Mouse (Mus musculus) forebrain, embryonic 16.5 days (tissue): ENCODE measurements around the gene Thbs1. TPM values are rescaled to one million over a fixed set of nuclear protein-coding genes. Genes with fewer than 3 reads are reported as not detected.
A peak's percentile ranks its signal among the peaks of the same experiment; 100 is the strongest.

ENCODE experiments used
- ATAC-seq: fragments of 200-750 bp; cut with Nextera tagmentation; 2 replicates; pipeline ENCODE4 v1.8.0; 2017; ENCODE audit warnings: mild to moderate bottlenecking, moderate library complexity
- H3K27ac ChIP-seq: fragments of 300-500 bp; sonication (generic); 2 replicates; pipeline ENCODE4 v1.5.1; 2014; ENCODE audit warnings: low read length, control low read depth
- H3K27me3 ChIP-seq: fragments of 300-500 bp; sonication (generic); replicated peaks from 2 replicates; pipeline ENCODE4 v1.6.1; 2014; ENCODE audit warnings: low read length; ENCODE audit not compliant: control insufficient read depth, insufficient read depth
- H3K36me3 ChIP-seq: fragments of 300-500 bp; sonication (generic); 2 replicates; pipeline ENCODE4 v1.6.1; 2014; ENCODE audit not compliant: control insufficient read depth, insufficient read depth
- H3K4me1 ChIP-seq: fragments of 300-500 bp; sonication (generic); replicated peaks from 2 replicates; pipeline ENCODE4 v1.6.1; 2014; ENCODE audit warnings: low read length; ENCODE audit not compliant: control insufficient read depth, insufficient read depth
- H3K4me2 ChIP-seq: fragments of 300-500 bp; sonication (generic); 2 replicates; pipeline ENCODE4 v1.6.1; 2014; ENCODE audit warnings: mild to moderate bottlenecking, low read length, control low read depth
- H3K4me3 ChIP-seq: fragments of 300-500 bp; sonication (generic); replicated peaks from 2 replicates; pipeline ENCODE4 v1.5.1; 2014; ENCODE audit warnings: mild to moderate bottlenecking, low read length, control low read depth
- H3K9ac ChIP-seq: fragments of 300-500 bp; sonication (generic); replicated peaks from 2 replicates; pipeline ENCODE4 v1.6.1; 2014; ENCODE audit warnings: low read depth, low read length, control low read depth
- H3K9me3 ChIP-seq: fragments of 300-500 bp; sonication (generic); 2 replicates; pipeline ENCODE4 v1.6.1; 2016; ENCODE audit warnings: low read length; ENCODE audit not compliant: control insufficient read depth
- WGBS: fragments of 180-500 bp; shearing (Covaris S2); extraction: QIAGEN DNeasy Blood & Tissue Kit; methylation state at CpG from one replicate; pipeline ENCODE4 v1.1.7; 2014; 5-methylcytosine and 5-hydroxymethylcytosine counted together
- polyA plus RNA-seq: library from polyadenylated mRNA; unstranded; fragments of >200 nt; fragmentation: Nextera tagmentation; extraction: Ambion mirVana; gene quantifications from 2 replicates; pipeline ENCODE4 v1.2.1, GENCODE M21; 2015

The Thbs1 gene
- polyA plus RNA-seq, 1 experiment from 2014 or later, result 11.5 TPM

- Histone ChIP-seq H3K4me1 (no peaks in the 10 kb centered on the region), H3K27me3 (no peaks in the 10 kb centered on the region), H3K4me2 (no peak overlapping the region), H3K9ac (no peak overlapping the region), H3K9me3 (no peaks in the 10 kb centered on the region), H3K27ac (no peak overlapping the region), H3K4me3 (no peak overlapping the region), H3K36me3 (no peaks in the 10 kb centered on the region)
- whole genome bisulfite sequencing, result 82% methylated on average over 6 of the region's 6 CpGs
- no peak for ATAC-seq
Observed at GRCm38 (mm10) chr2:118083652-118084051, 28.0 kb upstream of the Thbs1 start.

DNA sequence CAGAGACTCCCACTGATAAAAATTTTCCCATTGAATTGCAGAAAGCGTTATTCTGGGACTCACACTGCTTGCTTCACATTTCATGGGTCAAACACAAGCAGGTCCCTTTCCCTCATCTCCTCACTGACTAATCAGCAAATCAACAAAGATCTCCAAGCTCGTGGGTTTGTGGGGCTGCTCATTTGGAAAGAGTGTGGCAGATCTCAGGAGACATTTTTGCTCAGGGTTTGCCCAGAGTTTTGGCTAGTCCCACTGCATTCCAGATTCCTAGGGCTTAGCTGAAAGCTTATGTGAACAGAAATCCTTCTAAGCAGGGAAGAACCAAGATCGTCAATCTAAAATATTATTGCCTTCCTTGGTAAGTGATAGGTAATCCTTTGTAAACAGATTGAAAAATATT lies 27.0 kb upstream of the Thbs1 start:
- Histone ChIP-seq H3K9me3 (no peaks in the 10 kb centered on the region), H3K9ac (no peak overlapping the region), H3K4me1 (no peaks in the 10 kb centered on the region), H3K36me3 (no peaks in the 10 kb centered on the region), H3K27ac (no peak overlapping the region), H3K4me2 (no peak overlapping the region), H3K4me3 (no peak overlapping the region), H3K27me3 (no peaks in the 10 kb centered on the region)
- no peak for ATAC-seq
- WGBS, result 85% methylated on average over 3 of the region's 3 CpGs

DNA sequence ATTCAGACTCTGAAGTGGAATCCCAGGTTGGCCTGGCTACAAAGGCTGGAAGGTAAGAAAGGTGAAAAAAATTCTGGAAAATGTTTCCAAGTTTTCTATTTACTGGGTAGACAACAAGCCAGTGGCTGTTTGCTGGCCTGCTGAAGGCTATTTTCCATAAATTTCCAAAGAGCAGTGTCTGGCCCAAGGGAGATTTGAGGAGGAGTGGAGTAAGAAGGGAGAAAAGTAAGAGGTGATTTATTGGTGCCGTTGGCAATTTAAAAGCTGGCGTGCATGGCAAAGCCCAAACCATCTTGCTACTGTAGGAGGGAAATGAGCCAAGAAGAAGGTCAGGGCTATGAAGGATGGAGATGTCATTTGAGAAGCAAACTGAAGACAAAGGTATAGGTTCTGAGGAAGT lies 26.0 kb upstream of the Thbs1 start:
- ATAC-seq, result no peak
- no peaks in the 10 kb centered on the region for H3K4me1 ChIP-seq
- no peak overlapping the region for H3K9ac ChIP-seq
- H3K27ac ChIP-seq, result no peak overlapping the region
- H3K27me3 ChIP-seq, result no peaks in the 10 kb centered on the region
- 93% methylated on average over 2 of the region's 2 CpGs for WGBS
- H3K4me2 ChIP-seq, result no peak overlapping the region
- H3K9me3 ChIP-seq, result no peaks in the 10 kb centered on the region
- H3K4me3 ChIP-seq, result no peak overlapping the region
- no peaks in the 10 kb centered on the region for H3K36me3 ChIP-seq

DNA sequence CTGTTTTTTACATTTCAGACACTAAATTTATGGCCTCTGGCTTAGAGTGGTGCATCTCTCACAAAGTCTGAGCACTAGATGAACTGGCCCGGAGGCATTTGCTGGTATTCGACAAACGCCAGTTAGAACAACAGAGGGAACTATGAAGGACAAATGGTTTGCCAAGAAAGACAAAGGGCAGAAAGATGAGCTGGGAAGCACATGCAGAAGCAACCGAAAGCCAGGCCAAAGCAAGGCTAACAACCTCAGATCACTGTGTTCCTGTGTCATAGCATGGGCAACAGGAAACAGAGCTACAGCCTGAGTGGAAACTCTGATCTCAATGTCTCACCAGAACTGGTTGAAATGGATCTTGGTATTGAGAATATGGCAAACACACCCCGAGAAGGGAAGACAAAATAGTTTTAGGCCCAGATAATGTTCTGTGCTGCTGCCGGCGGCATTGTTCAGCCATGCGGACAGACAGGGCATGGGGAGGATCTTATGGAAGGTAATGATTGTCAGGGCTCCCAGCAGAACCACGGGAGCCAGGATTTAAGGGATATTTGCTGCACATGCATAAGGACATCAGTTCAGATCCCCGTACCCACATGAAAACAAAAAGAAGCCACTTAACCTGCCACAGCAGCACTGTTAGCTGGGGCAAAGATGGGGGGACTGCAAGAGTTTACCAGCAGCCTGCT lies 24.5 kb upstream of the Thbs1 start:
- H3K27me3 ChIP-seq, result no peaks in the 10 kb centered on the region
- no peak overlapping the region for H3K4me3 ChIP-seq
- H3K36me3 ChIP-seq, result no peaks in the 10 kb centered on the region
- H3K27ac ChIP-seq, result no peak overlapping the region
- no peaks in the 10 kb centered on the region for H3K4me1 ChIP-seq
- no peaks in the 10 kb centered on the region for H3K9me3 ChIP-seq
- ATAC-seq, result no peak
- H3K4me2 ChIP-seq, result no peak overlapping the region
- WGBS, result 80% methylated on average over 10 of the region's 10 CpGs
- no peak overlapping the region for H3K9ac ChIP-seq

DNA sequence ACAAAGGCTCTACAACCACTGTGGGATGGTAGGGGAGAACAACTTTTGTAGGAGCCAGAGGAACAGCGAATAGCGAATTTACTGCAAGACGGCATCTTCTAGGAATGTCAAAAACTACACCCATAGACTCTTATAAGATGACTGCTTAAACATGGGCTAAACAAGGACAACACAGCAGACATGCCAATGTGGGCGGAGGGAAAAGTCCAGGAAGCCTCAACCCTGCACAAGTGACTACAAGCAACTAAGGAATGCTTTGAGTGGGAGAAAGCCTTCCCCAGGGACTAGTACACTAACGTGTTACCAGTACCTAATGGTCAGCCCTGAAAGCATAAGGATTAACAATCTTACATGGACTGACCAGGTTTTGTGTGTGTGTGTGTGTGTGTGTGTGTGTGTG lies 20.4 kb upstream of the Thbs1 start:
- no peak for ATAC-seq
- Histone ChIP-seq H3K27ac (no peak overlapping the region), H3K4me1 (no peaks in the 10 kb centered on the region), H3K27me3 (no peaks in the 10 kb centered on the region), H3K9ac (no peak overlapping the region), H3K4me2 (no peak overlapping the region), H3K4me3 (no peak overlapping the region), H3K36me3 (no peaks in the 10 kb centered on the region), H3K9me3 (no peaks in the 10 kb centered on the region)
- 92% methylated on average over 5 of the region's 5 CpGs for WGBS

- peak; percentile 52 for ATAC-seq
- WGBS, result 35% methylated on average over 4 of the region's 4 CpGs
- Histone ChIP-seq H3K4me2 (no peak overlapping the region), H3K36me3 (no peaks in the 10 kb centered on the region), H3K9me3 (no peaks in the 10 kb centered on the region), H3K27ac (no peak overlapping the region), H3K27me3 (no peaks in the 10 kb centered on the region), H3K9ac (no peak overlapping the region), H3K4me3 (no peak overlapping the region), H3K4me1 (no peaks in the 10 kb centered on the region; the same call in 1 of the 2 replicates)
Observed at GRCm38 (mm10) chr2:118099104-118099503, 12.6 kb upstream of the Thbs1 start.

DNA sequence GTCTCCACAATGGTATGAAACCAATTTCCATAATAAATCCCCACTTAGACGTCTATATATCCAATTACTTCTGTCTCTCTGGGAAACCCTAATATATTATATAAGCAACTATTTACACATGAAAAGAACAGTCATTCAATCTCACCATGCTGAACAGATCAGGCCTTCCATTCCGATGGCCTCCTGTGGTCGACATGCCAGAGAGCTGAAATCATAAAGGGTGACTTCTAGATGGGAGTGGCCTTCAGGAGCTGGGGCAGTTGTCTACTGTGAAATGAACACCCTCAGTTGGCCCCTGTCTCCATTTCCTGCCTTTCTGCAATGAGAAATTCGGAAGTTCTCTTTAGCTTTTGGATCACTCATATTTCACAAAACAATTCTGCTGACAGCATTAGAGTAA lies 9.5 kb upstream of the Thbs1 start:
- H3K27me3 ChIP-seq, result no peaks in the 10 kb centered on the region
- H3K4me2 ChIP-seq, result no peak overlapping the region
- ATAC-seq, result no peak
- WGBS, result 33% methylated on average over 4 of the region's 4 CpGs
- H3K4me3 ChIP-seq, result no peak overlapping the region
- H3K9me3 ChIP-seq, result no peaks in the 10 kb centered on the region
- H3K9ac ChIP-seq, result no peak overlapping the region
- no peaks in the 10 kb centered on the region for H3K36me3 ChIP-seq
- H3K4me1 ChIP-seq, result no peaks in the 10 kb centered on the region; the same call in 1 of the 2 replicates
- H3K27ac ChIP-seq, result no peak overlapping the region

DNA sequence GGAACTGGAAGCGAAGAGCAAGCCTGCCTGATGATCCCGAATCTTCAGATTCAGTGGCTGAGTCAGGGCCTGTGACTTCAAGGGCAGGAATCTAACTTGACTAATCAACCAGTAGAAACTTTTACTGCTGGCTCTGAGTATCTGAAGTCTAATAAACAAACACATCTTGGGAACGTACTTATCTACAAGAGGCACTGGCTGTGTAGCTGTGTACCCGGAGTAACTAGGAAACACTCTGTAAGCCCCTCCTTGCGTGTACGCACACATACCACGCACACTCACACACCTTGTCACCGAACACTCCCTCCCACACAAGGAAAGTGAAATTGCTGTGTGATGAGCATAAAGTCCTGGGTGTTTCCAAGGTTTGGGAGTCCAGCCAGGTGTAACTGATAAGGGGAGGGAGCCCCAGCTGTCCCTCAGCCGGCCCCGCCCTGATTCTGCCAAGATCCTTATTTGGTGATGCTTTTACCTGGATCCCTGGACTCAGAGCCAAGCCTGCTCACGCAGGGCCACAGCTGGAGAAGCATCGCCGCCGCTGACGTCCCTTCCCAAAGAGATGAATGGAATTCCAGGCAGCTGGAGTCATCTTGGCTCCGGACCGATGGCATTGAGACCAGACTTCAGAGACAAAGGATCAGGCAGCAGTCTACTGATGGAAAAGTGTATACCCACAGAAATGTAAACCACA lies 1.3 kb upstream of the Thbs1 start:
- H3K4me1 ChIP-seq, result peaks cover 21% of the 10 kb centered on the region
- 30% methylated on average over 17 of the region's 17 CpGs for WGBS
- ATAC-seq, result peak; percentile 27
- peak overlapping the region; percentile 55 for H3K4me3 ChIP-seq
- peak overlapping the region; percentile 41 for H3K9ac ChIP-seq
- H3K27ac ChIP-seq, result no peak overlapping the region
- H3K4me2 ChIP-seq, result peak overlapping the region; percentile 83
- H3K9me3 ChIP-seq, result no peaks in the 10 kb centered on the region
- 0 out of 2 replicates have a peak, but pooled peaks cover 5% of the 10 kb centered on the region for H3K27me3 ChIP-seq
- H3K36me3 ChIP-seq, result no peaks in the 10 kb centered on the region

DNA sequence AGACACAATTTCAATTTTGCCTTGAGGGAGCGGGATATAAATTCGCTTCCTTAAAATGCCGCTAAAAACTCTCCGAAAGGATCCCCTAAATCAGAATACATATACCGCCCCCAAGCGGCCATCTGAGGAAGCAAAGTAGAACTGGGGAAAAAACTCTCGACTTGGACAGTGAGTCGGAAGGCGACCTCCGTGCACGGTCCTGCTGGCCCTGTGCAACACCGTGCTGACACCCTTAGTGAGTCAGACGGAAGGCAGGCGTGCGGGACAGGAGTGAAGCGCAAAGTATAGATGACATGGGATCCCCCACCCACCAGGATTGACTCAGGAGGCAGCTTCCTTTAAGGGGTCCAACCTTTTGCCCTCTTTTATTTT lies 574 bp upstream of the Thbs1 start:
- ATAC-seq, result peak; percentile 79
- peak overlapping the region; percentile 83 for H3K4me2 ChIP-seq
- peak overlapping the region; percentile 50 for H3K9ac ChIP-seq
- H3K27ac ChIP-seq, result no peak overlapping the region
- H3K27me3 ChIP-seq, result 0 out of 2 replicates have a peak, but pooled peaks cover 5% of the 10 kb centered on the region
- peak overlapping the region; percentile 55 for H3K4me3 ChIP-seq
- no peaks in the 10 kb centered on the region for H3K36me3 ChIP-seq
- WGBS, result 0% methylated on average over 16 of the region's 16 CpGs
- no peaks in the 10 kb centered on the region for H3K9me3 ChIP-seq
- H3K4me1 ChIP-seq, result peaks cover 24% of the 10 kb centered on the region
